8 mouse cellular contexts compared by ENCODE assay signal in the genomic region with DNA sequence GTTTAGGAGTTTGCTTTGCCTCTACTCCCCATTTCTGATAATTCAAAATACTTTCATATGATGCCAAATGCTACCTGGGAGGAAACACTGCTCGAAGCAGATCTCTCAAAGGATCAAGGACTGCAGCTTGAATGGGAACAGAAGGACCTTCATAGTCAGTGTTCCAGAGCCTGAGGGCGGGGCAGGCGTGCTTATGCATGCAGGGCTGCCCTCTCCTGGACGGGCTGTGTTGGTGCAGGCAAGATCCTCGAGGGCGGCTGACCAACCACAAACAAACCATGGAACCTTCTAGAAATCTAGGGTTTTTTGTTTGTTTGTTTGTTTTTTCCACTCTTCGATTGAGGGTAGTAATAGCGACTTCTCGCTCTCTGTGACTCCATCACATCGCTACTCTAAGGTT. TPM values are rescaled to one million over a fixed set of nuclear protein-coding genes. Genes with fewer than 3 reads are reported as not detected.
DNase-seq lines count a peak whose midpoint lies in the region; ATAC-seq lines count a peak whose summit lies in the region.

No protein-coding gene starts in this region.

- 60% methylated on average over 10 of the region's 10 CpGs for WGBS in kidney, embryonic 16.5 days
- 55% methylated on average over 10 of the region's 10 CpGs for WGBS in intestine, embryonic 15.5 days
- WGBS in limb, embryonic 10.5 days = 64% methylated on average over 10 of the region's 10 CpGs

- no peak for ATAC-seq in kidney, embryonic 16.5 days (ENCODE audit: low FRiP score, low TSS enrichment)
- peak; percentile 67 for ATAC-seq in intestine, embryonic 15.5 days

- DNase-seq in kidney, adult 11 months = peak; percentile 56
- DNase-seq in cerebellum, adult 11-12 months = peak; percentile 37
- peak; percentile 76 for DNase-seq in gastrocnemius, adult 18-20 months (ENCODE audit: low spot score)
- peak; percentile 77 for DNase-seq in limb, embryonic 10.5 days (ENCODE audit: low spot score)
- DNase-seq in natural killer cell, adult 2 months (ENCODE audit: low spot score in 2 of 2) = peak; percentile 3 to 53
- DNase-seq in testis, postnatal 10 days (ENCODE audit: low spot score) = peak; percentile 89

- H3K27ac ChIP-seq in kidney, embryonic 16.5 days (ENCODE audit: low read length) = no peak overlapping the region
- H3K27ac ChIP-seq in intestine, embryonic 15.5 days = no peak overlapping the region
- H3K27ac ChIP-seq in limb, embryonic 10.5 days = no peak overlapping the region

- no peak overlapping the region for H3K9ac ChIP-seq in kidney, embryonic 16.5 days (replicated peaks; ENCODE audit: low read length)
- no peak overlapping the region for H3K9ac ChIP-seq in intestine, embryonic 15.5 days

- H3K4me3 ChIP-seq in kidney, embryonic 16.5 days (ENCODE audit: low read length) = no peak overlapping the region
- no peak overlapping the region for H3K4me3 ChIP-seq in intestine, embryonic 15.5 days (replicated peaks)
- H3K4me3 ChIP-seq in limb, embryonic 10.5 days = no peak overlapping the region

- H3K9me3 ChIP-seq in kidney, embryonic 16.5 days (ENCODE audit: low read length) = no peaks in the 10 kb centered on the region
- no peaks in the 10 kb centered on the region for H3K9me3 ChIP-seq in intestine, embryonic 15.5 days
- H3K9me3 ChIP-seq in limb, embryonic 10.5 days (replicated peaks) = no peaks in the 10 kb centered on the region

- no peaks in the 10 kb centered on the region; the same call in 1 of the 2 replicates for H3K4me1 ChIP-seq in kidney, embryonic 16.5 days (ENCODE audit: insufficient read depth, low read length)
- 0 out of 2 replicates have a peak, but pooled peaks cover 4% of the 10 kb centered on the region for H3K4me1 ChIP-seq in intestine, embryonic 15.5 days (replicated peaks)
- H3K4me1 ChIP-seq in limb, embryonic 10.5 days = no peaks in the 10 kb centered on the region

- H3K4me2 ChIP-seq in kidney, embryonic 16.5 days (replicated peaks; ENCODE audit: low read depth, low read length) = no peak overlapping the region
- H3K4me2 ChIP-seq in intestine, embryonic 15.5 days (replicated peaks) = no peak overlapping the region

- no peaks in the 10 kb centered on the region for H3K27me3 ChIP-seq in kidney, embryonic 16.5 days (ENCODE audit: insufficient read depth, low read length)
- H3K27me3 ChIP-seq in intestine, embryonic 15.5 days (replicated peaks) = no peaks in the 10 kb centered on the region
- no peaks in the 10 kb centered on the region for H3K27me3 ChIP-seq in limb, embryonic 10.5 days (ENCODE audit: low read depth, poor library complexity, severe bottlenecking)

- no peaks in the 10 kb centered on the region for H3K36me3 ChIP-seq in kidney, embryonic 16.5 days (ENCODE audit: insufficient read depth, low read length)
- 0 out of 2 replicates have a peak, but pooled peaks cover 3% of the 10 kb centered on the region for H3K36me3 ChIP-seq in intestine, embryonic 15.5 days
- no peaks in the 10 kb centered on the region for H3K36me3 ChIP-seq in limb, embryonic 10.5 days

RNA-seq across cellular contexts. Expression of gene Slc44a3, which starts 32.0 kb away (rescaled TPM):
- 13.2 and 13.5 TPM in 2 replicates for polyA plus RNA-seq in kidney, embryonic 16.5 days (2015; fragmentation: Nextera tagmentation; extraction: Ambion mirVana)
- total RNA-seq in gastrocnemius, adult 18-20 months (2021) = not detected
- 42.5 and 45.3 TPM in 2 replicates for polyA plus RNA-seq in intestine, embryonic 15.5 days (2015; fragmentation: Nextera tagmentation; extraction: Ambion mirVana)
- 0.23 and 0.53 TPM in 2 replicates for polyA plus RNA-seq in limb, embryonic 10.5 days (2016; fragmentation: Nextera tagmentation; extraction: Ambion mirVana)

Comparison
In these comparisons a context has a peak if more than half of its experiments do, and no peak if none do; other contexts are left out.
1. DNase-seq: peak in every context shown above with its lines; median percentile 89 in testis, postnatal 10 days; 77 in limb, embryonic 10.5 days; 76 in gastrocnemius, adult 18-20 months; 56 in kidney, adult 11 months; 37 in cerebellum, adult 11-12 months; 28 in natural killer cell, adult 2 months.